Mouse (Mus musculus) CD8-positive naive resting alpha-beta T cell, adult 2 months (primary cell): ENCODE results near the gene Ramp2.

ENCODE experiments used
- DNase-seq, 2 experiments: peaks; one replicate each; pipeline ENCODE4 v3.0.0; 2022; ENCODE audit warnings: low read depth in 2 of 2, low spot score in 2 of 2

Gene Ramp2

GRCm38 (mm10) chr11:101234124-101234523 is 11.7 kb upstream of the Ramp2 start:
- no peak for DNase-seq

- DNase-seq = no peak
These were observed 10.4 kb upstream of the Ramp2 start for GRCm38 (mm10) chr11:101235429-101235828.

GRCm38 (mm10) chr11:101236782-101237181 is 9.0 kb upstream of the Ramp2 start:
- no peak for DNase-seq

GRCm38 (mm10) chr11:101238071-101238647 is 7.7 kb upstream of the Ramp2 start:
- DNase-seq = no peak

GRCm38 (mm10) chr11:101245071-101245470 is 757 bp upstream of the Ramp2 start:
- no peak for DNase-seq

GRCm38 (mm10) chr11:101246702-101247012 is 829 bp downstream of the Ramp2 start:
- no peak for DNase-seq

GRCm38 (mm10) chr11:101247521-101248030 is 1.7 kb downstream of the Ramp2 start:
- DNase-seq = no peak

GRCm38 (mm10) chr11:101248258-101248994 is 2.6 kb downstream of the Ramp2 start:
- peak; percentile 28 to 41 for DNase-seq

- DNase-seq = no peak
These were observed 5.2 kb downstream of the Ramp2 start for GRCm38 (mm10) chr11:101251031-101251430.

GRCm38 (mm10) chr11:101252941-101253340 is 7.1 kb downstream of the Ramp2 start:
- no peak for DNase-seq

GRCm38 (mm10) chr11:101253613-101254389 is 8.0 kb downstream of the Ramp2 start, which contains the start of gene Vps25:
TSS of gene Vps25 (plus strand) at chr11:101253707.
- DNase-seq = peak; percentile 76 to 84

- no peak for DNase-seq
These were observed 10.3 kb downstream of the Ramp2 start for GRCm38 (mm10) chr11:101255826-101256775.

- no peak for DNase-seq
These were observed 13.5 kb downstream of the Ramp2 start for GRCm38 (mm10) chr11:101259261-101259712.

- no peak for DNase-seq
These were observed 14.4 kb downstream of the Ramp2 start, which contains the start of gene Wnk4 for GRCm38 (mm10) chr11:101259948-101260825. TSS of gene Wnk4 (plus strand) at chr11:101260567.

- peak in 1 of 2 experiments; percentile 8 for DNase-seq
These were observed 15.1 kb downstream of the Ramp2 start for GRCm38 (mm10) chr11:101260826-101261380.

- no peak for DNase-seq
These were observed 16.6 kb downstream of the Ramp2 start for GRCm38 (mm10) chr11:101262272-101262967.

GRCm38 (mm10) chr11:101263138-101263988 is 17.5 kb downstream of the Ramp2 start:
- DNase-seq = no peak

GRCm38 (mm10) chr11:101263989-101264280 is 18.1 kb downstream of the Ramp2 start:
- no peak for DNase-seq
